Comparison of ENCODE assay signal across 13 mouse cellular contexts in genomic region chr7:80283226-80283918, GRCm38 (mm10).
"Had no signal": no experiment of that assay in that cellular context is flagged by ENCODE, and none has a peak within 500 bp of the region (broad histone marks: within the 10 kb centered on the region; RNA-seq: fewer than 3 reads in every experiment).

No protein-coding gene starts in this region.

- H3K27me3 ChIP-seq: limb, embryonic 15.5 days; megakaryocyte, embryonic 14.5 days; midbrain, embryonic 15.5 days; neural tube, embryonic 12.5 days had no signal

- H3K4me2 ChIP-seq: limb, embryonic 15.5 days; lung, embryonic 14.5 days; midbrain, embryonic 11.5 days; midbrain, embryonic 15.5 days; neural tube, embryonic 12.5 days had no signal

- H3K9ac ChIP-seq: limb, embryonic 15.5 days; lung, embryonic 14.5 days; midbrain, embryonic 15.5 days; neural tube, embryonic 12.5 days had no signal

- ATAC-seq: midbrain, embryonic 15.5 days had no signal

- H3K9me3 ChIP-seq: limb, embryonic 15.5 days; megakaryocyte, embryonic 14.5 days; midbrain, embryonic 15.5 days; neural tube, embryonic 12.5 days had no signal

- DNase-seq: kidney, adult 11 months; kidney, postnatal 10 days; left cerebral cortex, postnatal 4 days; lung, embryonic 14.5 days; lung, postnatal 10 days; right cerebral cortex, postnatal 4 days; thymus, postnatal 36 days had no signal

- H3K4me1 ChIP-seq: limb, embryonic 15.5 days; midbrain, embryonic 15.5 days; neural tube, embryonic 12.5 days had no signal

- H3K4me3 ChIP-seq: limb, embryonic 15.5 days; megakaryocyte, embryonic 14.5 days; midbrain, embryonic 15.5 days; neural tube, embryonic 12.5 days had no signal

- H3K27ac ChIP-seq: limb, embryonic 15.5 days; macrophage; midbrain, embryonic 15.5 days; neural tube, embryonic 12.5 days had no signal
